Mouse (Mus musculus) subcutaneous adipose tissue, adult 2 months (tissue): ENCODE measurements around the gene Mzf1. TPM values are rescaled to one million over a fixed set of nuclear protein-coding genes. Genes with fewer than 3 reads are reported as not detected.

Experiments
- polyA plus RNA-seq: library from polyadenylated mRNA; depleted of rRNA; stranded (reverse); fragments of >200 nt; gene quantifications from 2 replicates; pipeline ENCODE4 v1.2.3, GENCODE M21; 2012; ENCODE audit warnings: low replicate concordance; rRNA removed

Gene Mzf1
- polyA plus RNA-seq, result 0.92 and 2.7 TPM in 2 replicates

DNA sequence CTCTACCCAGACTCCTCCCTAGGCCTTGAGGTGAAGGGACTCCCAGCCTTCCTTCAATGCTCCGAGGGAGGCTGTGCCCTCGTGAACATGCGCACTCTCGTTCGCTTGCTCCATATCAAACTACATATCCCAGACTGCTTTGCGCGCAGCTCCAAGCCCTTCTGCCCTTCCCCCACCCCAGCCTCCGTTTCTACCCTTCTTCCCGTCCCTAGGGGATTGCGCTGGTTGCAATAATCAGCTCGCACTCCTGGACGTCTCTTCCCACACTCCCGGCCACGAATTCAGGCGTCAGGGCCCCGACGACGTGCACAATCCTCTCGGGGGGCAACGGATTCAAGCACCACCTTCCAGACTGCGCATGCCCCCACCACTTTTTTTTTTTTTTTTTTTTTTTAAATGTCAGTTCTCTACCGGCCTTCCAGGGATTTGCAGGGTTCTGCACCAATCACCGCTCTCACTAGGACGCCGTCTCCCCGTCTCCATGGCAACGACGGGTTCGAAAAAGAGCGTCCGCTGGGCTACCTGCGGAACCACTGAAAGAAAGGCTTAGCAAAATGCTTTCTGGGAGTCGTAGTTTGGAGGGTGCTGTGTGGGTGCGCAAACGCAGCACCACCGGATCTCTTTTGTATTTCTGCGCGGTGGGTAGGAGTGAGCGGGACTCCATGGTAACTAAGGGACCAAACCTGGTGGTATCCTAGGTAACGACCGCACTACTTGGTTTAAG, at the start of gene Mzf1:
Gene Mzf1 (minus strand): TSS at position 478 of the 724 bp plus-strand sequence.

DNA sequence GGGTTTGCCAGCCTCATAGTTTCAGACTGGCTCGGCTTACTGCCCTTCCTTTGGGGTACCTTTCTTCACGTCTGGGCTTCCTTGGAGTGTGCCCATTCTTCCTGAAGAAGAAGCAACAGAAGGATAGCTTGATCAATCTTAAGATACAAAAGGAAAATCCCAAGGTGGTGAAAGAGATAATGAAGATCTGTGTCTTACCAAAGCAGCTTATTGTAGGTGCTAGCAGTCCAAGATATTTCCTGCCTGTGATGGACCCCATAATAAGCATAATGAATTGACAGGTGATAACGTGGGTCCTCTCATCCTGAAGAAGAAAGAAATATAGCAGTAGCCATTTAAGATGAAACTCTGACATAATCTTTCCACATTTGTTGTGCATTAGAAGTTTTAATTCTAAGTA, 40.5 kb upstream of the Mzf1 start, which contains the start of gene Vmn1r85:
Gene Vmn1r85 (minus strand): TSS at position 101 of the 400 bp plus-strand sequence.

DNA sequence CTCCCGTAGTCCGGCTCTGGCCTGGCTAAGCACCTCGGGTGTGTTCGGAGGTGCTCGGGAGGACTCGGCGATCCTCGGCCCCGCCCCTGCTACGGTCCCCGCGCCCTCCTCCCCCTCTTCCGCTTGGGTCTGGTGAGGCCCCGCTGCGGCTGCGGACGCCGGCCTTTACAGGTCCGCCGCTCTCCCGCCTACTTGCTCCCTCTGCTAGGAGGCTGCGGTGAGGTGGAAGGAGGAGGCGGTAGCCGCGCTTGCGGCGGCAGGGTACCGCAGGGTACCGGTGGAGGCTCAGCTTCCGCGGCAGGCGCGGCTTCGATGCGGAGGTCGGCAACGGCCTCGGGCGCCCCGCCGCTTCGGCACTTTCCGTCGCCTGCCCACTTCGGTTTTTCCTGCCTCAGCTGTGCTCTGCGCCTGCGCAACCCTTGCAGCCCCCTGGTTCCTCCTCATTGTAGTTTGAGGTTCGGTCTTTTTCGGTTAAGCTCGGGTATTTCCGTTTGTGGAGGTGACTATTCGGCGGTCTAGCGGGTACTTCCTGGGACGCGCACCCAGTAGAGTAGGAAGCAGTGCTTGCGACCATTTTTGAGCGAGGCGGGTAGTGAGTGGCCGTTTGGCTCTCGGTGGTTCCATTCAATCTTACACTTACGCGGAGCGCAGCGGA, 16.5 kb downstream of the Mzf1 start, which contains the start of gene Ube2m:
Gene Ube2m (minus strand): TSS at position 375 of the 655 bp plus-strand sequence.

DNA sequence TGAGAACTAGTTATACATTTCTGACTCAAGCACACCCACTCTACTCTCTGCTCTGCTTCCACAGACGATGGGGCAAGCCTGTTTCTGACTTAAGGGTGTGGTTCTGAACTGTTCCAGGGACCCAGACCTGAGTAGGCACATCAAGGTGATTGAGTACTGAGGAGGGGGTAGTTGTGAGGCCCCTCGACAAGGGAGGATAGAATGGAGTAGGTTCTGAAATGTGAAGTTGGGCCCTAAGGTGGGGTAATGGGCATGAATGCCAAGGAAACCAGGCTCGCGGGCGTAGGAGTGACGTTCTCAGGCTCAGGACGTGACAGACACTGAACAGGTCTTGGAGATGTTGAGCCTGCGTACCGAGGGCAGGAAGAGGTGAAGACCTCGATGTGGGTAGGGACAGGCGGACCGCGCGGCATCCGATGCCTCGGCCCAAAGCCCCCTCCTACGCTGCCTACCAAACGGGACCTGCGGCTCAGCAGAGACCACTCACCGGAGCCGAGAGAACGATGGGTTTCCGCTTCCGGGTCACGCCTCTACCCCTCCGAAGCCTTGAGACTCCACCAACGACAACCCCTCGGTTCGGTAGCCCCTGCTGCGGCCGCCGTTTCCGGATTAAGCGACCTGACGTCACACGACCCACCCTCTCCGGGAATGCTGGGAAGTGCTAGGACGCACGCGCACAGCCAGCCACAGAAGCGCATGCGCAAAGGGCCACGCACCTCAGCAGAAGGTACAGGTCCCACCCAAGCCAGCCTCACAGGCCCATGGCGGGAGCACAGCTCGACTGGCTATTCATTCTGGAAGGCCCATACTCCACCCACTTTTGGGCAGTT, 20.2 kb downstream of the Mzf1 start, which contains the start of gene Chmp2a:
Gene Chmp2a (minus strand): TSS at position 660 of the 830 bp plus-strand sequence.

DNA sequence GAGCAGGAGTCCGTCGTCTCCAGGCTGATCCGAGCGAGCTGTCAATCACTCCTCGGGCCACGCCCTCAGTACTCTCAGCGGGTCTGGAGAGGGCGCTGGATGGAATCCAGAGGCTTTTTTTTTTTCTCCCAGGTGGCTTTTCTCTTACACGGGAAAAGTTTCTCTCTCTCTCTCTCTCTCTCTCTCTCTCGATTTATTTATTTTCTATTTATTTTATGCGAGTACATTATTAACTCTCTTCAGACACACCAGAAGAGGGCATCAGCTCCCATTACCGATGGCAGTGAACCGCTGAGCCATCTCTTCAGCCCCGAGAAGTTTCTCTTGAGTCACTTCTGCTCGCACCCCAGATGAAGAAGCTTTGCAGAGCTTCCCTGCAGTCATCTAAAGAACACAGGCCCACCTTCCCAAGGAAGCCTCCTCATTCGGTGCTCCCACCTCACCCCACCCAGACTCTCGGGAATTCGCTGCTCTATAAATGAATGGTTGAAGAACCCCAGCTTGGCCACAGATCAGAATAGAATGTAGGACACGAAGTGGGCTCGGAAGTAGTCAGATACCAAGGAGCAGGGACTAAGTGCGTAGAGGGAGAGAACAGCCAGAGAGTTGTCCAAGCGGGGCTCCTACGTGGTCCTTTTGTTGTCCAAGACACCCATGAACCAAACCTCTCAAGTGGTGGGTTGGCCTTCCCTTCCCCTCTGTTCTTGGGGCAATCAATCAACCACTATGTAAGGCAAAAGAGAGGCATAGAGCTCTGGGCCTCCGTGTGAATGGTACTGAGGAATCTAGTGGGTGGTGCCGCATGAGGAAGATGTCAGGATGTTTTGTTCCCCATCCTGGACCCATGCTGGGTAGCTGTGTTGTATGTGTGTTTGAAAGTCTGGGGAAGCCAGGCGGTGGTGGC, 44.3 kb downstream of the Mzf1 start, which contains the start of gene Zbtb45:
Gene Zbtb45 (minus strand): TSS at position 30 of the 904 bp plus-strand sequence.

DNA sequence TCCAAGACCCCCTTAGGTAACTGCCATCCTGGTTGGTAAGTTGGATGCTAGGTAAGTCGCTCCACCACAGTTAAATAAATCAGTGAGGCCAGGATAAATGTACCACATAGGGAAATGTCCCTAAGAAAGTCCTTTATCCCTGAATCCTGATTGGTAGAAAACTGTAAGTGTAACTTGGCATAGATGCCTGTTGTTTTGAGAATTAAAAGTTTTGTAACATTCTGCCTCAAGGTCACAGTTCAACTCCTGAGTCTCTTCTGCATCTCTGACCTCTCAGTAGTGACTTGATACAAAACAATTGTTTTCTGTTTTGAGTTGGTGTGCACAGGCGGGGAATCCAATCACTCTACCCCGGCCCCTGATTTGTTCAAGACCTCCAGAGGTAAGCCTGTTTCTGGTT, 55.7 kb downstream of the Mzf1 start, which contains the start of gene Trim28:
Gene Trim28 (plus strand): TSS at position 264 of the 400 bp plus-strand sequence.

DNA sequence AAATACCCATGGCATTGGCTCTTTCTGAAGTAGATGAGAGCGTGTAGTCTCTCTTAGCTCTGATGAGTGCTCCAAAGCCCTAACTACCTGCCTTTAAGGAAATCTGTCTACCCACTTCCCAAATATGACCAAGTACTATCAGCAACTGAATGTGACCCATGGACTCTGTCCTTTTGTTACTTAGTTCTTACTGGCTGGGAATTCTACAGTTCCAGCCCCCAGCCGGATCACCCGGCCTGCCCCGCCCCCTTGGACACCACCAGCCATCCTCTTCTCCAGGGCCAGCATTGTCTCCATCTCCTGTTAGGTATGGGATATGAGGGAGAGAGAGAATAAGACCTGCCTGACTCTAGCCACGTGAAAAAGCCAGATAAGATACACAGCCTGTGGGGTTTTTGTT, 56.5 kb downstream of the Mzf1 start, which contains the start of gene Slc27a5:
Gene Slc27a5 (minus strand): TSS at position 140 of the 400 bp plus-strand sequence.

Other genes starting within 250 kb of the Mzf1 start
- 2.1 and 3.4 TPM in 2 replicates for gene Zfp329, start 235.9 kb downstream of the Mzf1 start, polyA plus RNA-seq
- 12.8 and 17.1 TPM in 2 replicates for gene Zfp110, start 220.0 kb downstream of the Mzf1 start, polyA plus RNA-seq
- 1.4 and 2.6 TPM in 2 replicates for gene Zfp128, start 173.6 kb downstream of the Mzf1 start, polyA plus RNA-seq
- 6.9 and 16.2 TPM in 2 replicates for gene Zscan22, start 156.9 kb downstream of the Mzf1 start, polyA plus RNA-seq
- gene Rps5, start 132.5 kb downstream of the Mzf1 start, polyA plus RNA-seq, result 1,231 and 3,702 TPM in 2 replicates
- 0.26 and 0.54 TPM in 2 replicates for gene Rnf225, start 127.3 kb downstream of the Mzf1 start, polyA plus RNA-seq
- 5.6 and 11.9 TPM in 2 replicates for gene Zfp324, start 88.9 kb downstream of the Mzf1 start, polyA plus RNA-seq
- gene Zfp446, start 76.9 kb downstream of the Mzf1 start, polyA plus RNA-seq, result 5.9 and 11.7 TPM in 2 replicates
- 0.32 and 0.63 TPM in 2 replicates for gene Slc27a5, start 56.6 kb downstream of the Mzf1 start, polyA plus RNA-seq
- gene Trim28, start 55.6 kb downstream of the Mzf1 start, polyA plus RNA-seq, result 168 and 437 TPM in 2 replicates
- gene Zbtb45, start 44.7 kb downstream of the Mzf1 start, polyA plus RNA-seq, result 12.3 and 22.9 TPM in 2 replicates
- 100 and 104 TPM in 2 replicates for gene Chmp2a, start 20.0 kb downstream of the Mzf1 start, polyA plus RNA-seq
- gene Ube2m, start 16.5 kb downstream of the Mzf1 start, polyA plus RNA-seq, result 232 and 241 TPM in 2 replicates
- not detected in 2 replicates for gene Vmn1r85, start 40.4 kb upstream of the Mzf1 start, polyA plus RNA-seq
- not detected in 2 replicates for gene Vmn1r86, start 65.2 kb upstream of the Mzf1 start, polyA plus RNA-seq
- gene Vmn1r87, start 85.4 kb upstream of the Mzf1 start, polyA plus RNA-seq, result not detected in 2 replicates
- gene Vmn1r88, start 104.8 kb upstream of the Mzf1 start, polyA plus RNA-seq, result not detected in 2 replicates
- gene Vmn1r89, start 158.3 kb upstream of the Mzf1 start, polyA plus RNA-seq, result not detected in 2 replicates
- gene Lig1, start 222.5 kb upstream of the Mzf1 start, polyA plus RNA-seq, result 4.2 and 14.0 TPM in 2 replicates
- gene Zswim9, start 224.0 kb upstream of the Mzf1 start, polyA plus RNA-seq, result 3.4 and 6.5 TPM in 2 replicates